Mouse (Mus musculus) liver, embryonic 13.5 days (tissue): ENCODE measurements around the gene Cpne1. TPM values are rescaled to one million over a fixed set of nuclear protein-coding genes. Genes with fewer than 3 reads are reported as not detected.

Experiments
- ATAC-seq: fragments of 200-750 bp; cut with Nextera tagmentation; 2 replicates; pipeline ENCODE4 v1.8.0; 2017; ENCODE audit warnings: low read depth, mild to moderate bottlenecking, moderate number of reproducible peaks, moderate library complexity
- DNase-seq: peaks from one replicate; pipeline ENCODE4 v3.0.0; 2022
- H3K27ac ChIP-seq: fragments of 300-500 bp; sonication (generic); 2 replicates; pipeline ENCODE4 v1.5.1; 2015; ENCODE audit warnings: moderate library complexity, mild to moderate bottlenecking, inconsistent platforms
- H3K27me3 ChIP-seq: fragments of 300-500 bp; sonication (generic); 2 replicates; pipeline ENCODE4 v1.6.1; 2015; ENCODE audit warnings: mild to moderate bottlenecking, inconsistent platforms
- H3K36me3 ChIP-seq: fragments of 300-500 bp; sonication (generic); 2 replicates; pipeline ENCODE4 v1.6.1; 2015; ENCODE audit warnings: mild to moderate bottlenecking, inconsistent platforms
- H3K4me1 ChIP-seq: fragments of 300-500 bp; sonication (generic); replicated peaks from 2 replicates; pipeline ENCODE4 v1.6.1; 2015; ENCODE audit warnings: inconsistent platforms
- H3K4me2 ChIP-seq: fragments of 300-500 bp; sonication (generic); 2 replicates; pipeline ENCODE4 v1.6.1; 2015; ENCODE audit warnings: inconsistent platforms, mild to moderate bottlenecking, moderate library complexity
- H3K4me3 ChIP-seq: fragments of 300-500 bp; sonication (generic); replicated peaks from 2 replicates; pipeline ENCODE4 v1.5.1; 2015; ENCODE audit warnings: mild to moderate bottlenecking, inconsistent platforms
- H3K9ac ChIP-seq: fragments of 300-500 bp; sonication (generic); 2 replicates; pipeline ENCODE4 v1.6.1; 2015; ENCODE audit warnings: mild to moderate bottlenecking, inconsistent platforms
- H3K9me3 ChIP-seq: fragments of 300-500 bp; sonication (generic); replicated peaks from 2 replicates; pipeline ENCODE4 v1.6.1; 2016; ENCODE audit warnings: inconsistent platforms
- WGBS: fragments of 180-500 bp; shearing (Covaris S2); methylation state at CpG from one replicate; pipeline ENCODE4 v1.1.7; 2015; ENCODE audit not compliant: insufficient replicate concordance; 5-methylcytosine and 5-hydroxymethylcytosine counted together
- polyA plus RNA-seq: library from polyadenylated mRNA; unstranded; fragments of >200 nt; fragmentation: Nextera tagmentation; extraction: Ambion mirVana; gene quantifications from 2 replicates; pipeline ENCODE4 v1.2.1, GENCODE M21; 2015

Gene Cpne1
- polyA plus RNA-seq, 1 experiment from 2014 or later: 26.9 TPM

- no peak for ATAC-seq
- Histone ChIP-seq H3K36me3 (no peaks in the 10 kb centered on the region), H3K4me2 (no peak overlapping the region), H3K27me3 (no peaks in the 10 kb centered on the region), H3K4me3 (no peak overlapping the region), H3K9ac (no peak overlapping the region), H3K4me1 (no peaks in the 10 kb centered on the region), H3K9me3 (no peaks in the 10 kb centered on the region), H3K27ac (no peak overlapping the region)
- no peak for DNase-seq
- 74% methylated on average over 3 of the region's 3 CpGs for WGBS
Observed at GRCm38 (mm10) chr2:156039390-156039789, 72.4 kb downstream of the Cpne1 start.

DNA sequence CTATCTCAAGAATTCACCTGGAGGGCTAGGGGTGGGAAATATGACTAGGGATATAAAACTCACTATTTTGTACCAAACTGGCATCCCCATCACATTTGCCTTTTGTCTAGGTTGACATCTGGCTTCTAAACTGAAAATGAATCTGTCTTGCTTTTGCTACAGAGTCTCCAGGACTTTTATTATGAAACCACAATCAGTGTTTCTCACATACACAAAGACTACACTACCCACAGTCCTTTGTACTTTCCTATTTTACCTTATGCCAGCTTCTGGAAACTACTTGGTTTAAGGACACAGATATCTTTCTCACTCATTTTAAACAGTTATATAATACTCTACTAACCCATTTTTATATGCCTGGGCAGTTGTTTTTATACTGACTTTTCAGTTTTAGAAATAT is 86.3 kb downstream of the Cpne1 start:
- DNase-seq (no peak), ATAC-seq (no peak)
- Histone ChIP-seq H3K27ac (no peak overlapping the region), H3K9ac (no peak overlapping the region), H3K9me3 (no peaks in the 10 kb centered on the region), H3K4me2 (no peak overlapping the region), H3K36me3 (no peaks in the 10 kb centered on the region), H3K4me1 (peaks cover 34% of the 10 kb centered on the region), H3K27me3 (no peaks in the 10 kb centered on the region), H3K4me3 (no peak overlapping the region)

Other genes with a start within 250 kb of the Cpne1 start
- gene Uqcc1, start 181.7 kb downstream of the Cpne1 start, polyA plus RNA-seq: 49.5 and 52.3 TPM in 2 replicates
- gene Gm15557, start 171.2 kb downstream of the Cpne1 start, polyA plus RNA-seq: not detected in 2 replicates
- gene Gdf5, start 166.6 kb downstream of the Cpne1 start, polyA plus RNA-seq: 0.12 TPM in 1 of 2 replicates, not detected in the other
- gene Cep250, start 155.5 kb downstream of the Cpne1 start, polyA plus RNA-seq: 10.7 and 13.6 TPM in 2 replicates
- 1.3 and 1.9 TPM in 2 replicates for gene 6430550D23Rik, start 104.0 kb downstream of the Cpne1 start, polyA plus RNA-seq
- gene Ergic3, start 103.9 kb downstream of the Cpne1 start, polyA plus RNA-seq: 90.8 and 96.9 TPM in 2 replicates
- gene Fer1l4, start 59.0 kb downstream of the Cpne1 start, polyA plus RNA-seq: 0.06 TPM in 1 of 2 replicates, not detected in the other
- 1.6 and 2.4 TPM in 2 replicates for gene Spag4, start 46.8 kb downstream of the Cpne1 start, polyA plus RNA-seq
- gene Rbm12, start within 50 bp of the Cpne1 start, polyA plus RNA-seq: 10.0 and 14.5 TPM in 2 replicates
- gene Gm28036, start 15.1 kb upstream of the Cpne1 start, polyA plus RNA-seq: 7.4 and 8.8 TPM in 2 replicates
- 254 and 270 TPM in 2 replicates for gene Romo1, start 32.1 kb upstream of the Cpne1 start, polyA plus RNA-seq
- gene Nfs1, start 32.2 kb upstream of the Cpne1 start, polyA plus RNA-seq: 65.0 and 70.9 TPM in 2 replicates
- 276 and 316 TPM in 2 replicates for gene Rbm39, start 68.3 kb upstream of the Cpne1 start, polyA plus RNA-seq
- gene Phf20, start 84.5 kb upstream of the Cpne1 start, polyA plus RNA-seq: 16.5 and 19.8 TPM in 2 replicates
- gene Cnbd2, start 200.3 kb upstream of the Cpne1 start, polyA plus RNA-seq: 1.1 and 1.7 TPM in 2 replicates
- 34.4 and 34.6 TPM in 2 replicates for gene Scand1, start 200.7 kb upstream of the Cpne1 start, polyA plus RNA-seq